Mouse (Mus musculus): Measurements from ENCODE around the gene Hnrnpa3. TPM values are rescaled to one million over a fixed set of nuclear protein-coding genes. Genes with fewer than 3 reads are reported as not detected.

The Hnrnpa3 gene
- polyA plus RNA-seq, 1 experiment from 2014 or later = 86.9 TPM

- WGBS (ENCODE audit: insufficient replicate concordance) = 77% methylated on average over 8 of the region's 8 CpGs
- H3K4me3 ChIP-seq (ENCODE audit: low read depth, low read length) = no peak overlapping the region
- H3K9ac ChIP-seq (replicated peaks) = no peak overlapping the region; the same call in 1 of the 2 replicates
- peak; percentile 93 for ATAC-seq
- H3K27me3 ChIP-seq (ENCODE audit: insufficient read depth, low read length) = no peaks in the 10 kb centered on the region
- H3K4me1 ChIP-seq (ENCODE audit: insufficient read depth) = peaks cover 6% of the 10 kb centered on the region; the same call in 1 of the 2 replicates
- H3K9me3 ChIP-seq (ENCODE audit: low read length) = no peaks in the 10 kb centered on the region
- no peaks in the 10 kb centered on the region for H3K36me3 ChIP-seq (replicated peaks; ENCODE audit: insufficient read depth, low read length)
- H3K27ac ChIP-seq (ENCODE audit: low read depth) = peak overlapping the region; percentile 81
- no peak overlapping the region for H3K4me2 ChIP-seq (ENCODE audit: low read depth, low read length)
- TF ChIP-seq EP300 (IDR thresholded peaks at IDR 0.05; ENCODE audit: low read depth) (peak; percentile 67; the same call in 1 of the 2 replicates), CTCF (IDR thresholded peaks at IDR 0.05; ENCODE audit: low read depth) (no peak)
- DNase-seq = peak; percentile 41
Measured at GRCm38 (mm10) chr2:75642795-75643550, 16.1 kb upstream of the Hnrnpa3 start.

- DNase-seq (no peak), ATAC-seq (no peak)
- Histone ChIP-seq H3K9me3 (ENCODE audit: low read length) (no peaks in the 10 kb centered on the region), H3K4me1 (ENCODE audit: insufficient read depth) (peaks cover 6% of the 10 kb centered on the region; the same call in 1 of the 2 replicates), H3K27me3 (ENCODE audit: insufficient read depth, low read length) (no peaks in the 10 kb centered on the region), H3K4me3 (ENCODE audit: low read depth, low read length) (no peak overlapping the region), H3K9ac (replicated peaks) (no peak overlapping the region), H3K4me2 (ENCODE audit: low read depth, low read length) (no peak overlapping the region), H3K27ac (ENCODE audit: low read depth) (peak overlapping the region; percentile 81), H3K36me3 (replicated peaks; ENCODE audit: insufficient read depth, low read length) (no peaks in the 10 kb centered on the region)
- 74% methylated on average over 6 of the region's 6 CpGs for WGBS (ENCODE audit: insufficient replicate concordance)
- TF ChIP-seq CTCF (IDR thresholded peaks at IDR 0.05; ENCODE audit: low read depth) (no peak), EP300 (IDR thresholded peaks at IDR 0.05; ENCODE audit: low read depth) (no peak)
Measured at GRCm38 (mm10) chr2:75643950-75644349, 15.1 kb upstream of the Hnrnpa3 start.

GRCm38 (mm10) chr2:75645251-75645650, 13.8 kb upstream of the Hnrnpa3 start:
- 86% methylated on average over 12 of the region's 12 CpGs for WGBS (ENCODE audit: insufficient replicate concordance)
- no peak for DNase-seq
- no peak overlapping the region for H3K4me2 ChIP-seq (ENCODE audit: low read depth, low read length)
- no peaks in the 10 kb centered on the region for H3K9me3 ChIP-seq (ENCODE audit: low read length)
- H3K27me3 ChIP-seq (ENCODE audit: insufficient read depth, low read length) = no peaks in the 10 kb centered on the region
- ATAC-seq = no peak
- no peak overlapping the region for H3K4me3 ChIP-seq (ENCODE audit: low read depth, low read length)
- H3K27ac ChIP-seq (ENCODE audit: low read depth) = no peak overlapping the region
- H3K36me3 ChIP-seq (replicated peaks; ENCODE audit: insufficient read depth, low read length) = no peaks in the 10 kb centered on the region
- TF ChIP-seq CTCF (IDR thresholded peaks at IDR 0.05; ENCODE audit: low read depth) (no peak), EP300 (IDR thresholded peaks at IDR 0.05; ENCODE audit: low read depth) (no peak)
- peaks cover 6% of the 10 kb centered on the region; the same call in 1 of the 2 replicates for H3K4me1 ChIP-seq (ENCODE audit: insufficient read depth)
- no peak overlapping the region for H3K9ac ChIP-seq (replicated peaks)

GRCm38 (mm10) chr2:75650437-75650836, 8.6 kb upstream of the Hnrnpa3 start:
- Histone ChIP-seq H3K4me3 (ENCODE audit: low read depth, low read length) (no peak overlapping the region), H3K9me3 (ENCODE audit: low read length) (no peaks in the 10 kb centered on the region), H3K4me1 (ENCODE audit: insufficient read depth) (no peaks in the 10 kb centered on the region), H3K9ac (replicated peaks) (no peak overlapping the region), H3K27me3 (ENCODE audit: insufficient read depth, low read length) (no peaks in the 10 kb centered on the region), H3K27ac (ENCODE audit: low read depth) (no peak overlapping the region), H3K36me3 (replicated peaks; ENCODE audit: insufficient read depth, low read length) (no peaks in the 10 kb centered on the region), H3K4me2 (ENCODE audit: low read depth, low read length) (no peak overlapping the region)
- DNase-seq (no peak), ATAC-seq (no peak)
- TF ChIP-seq CTCF (IDR thresholded peaks at IDR 0.05; ENCODE audit: low read depth) (no peak), EP300 (IDR thresholded peaks at IDR 0.05; ENCODE audit: low read depth) (no peak)
- 70% methylated on average over 1 of the region's 1 CpGs for WGBS (ENCODE audit: insufficient replicate concordance)

- DNase-seq (no peak), ATAC-seq (no peak)
- no peak overlapping the region for H3K4me2 ChIP-seq (ENCODE audit: low read depth, low read length)
- H3K4me3 ChIP-seq (ENCODE audit: low read depth, low read length) = no peak overlapping the region
- no peaks in the 10 kb centered on the region for H3K27me3 ChIP-seq (ENCODE audit: insufficient read depth, low read length)
- no peak overlapping the region for H3K27ac ChIP-seq (ENCODE audit: low read depth)
- TF ChIP-seq EP300 (IDR thresholded peaks at IDR 0.05; ENCODE audit: low read depth) (no peak), CTCF (IDR thresholded peaks at IDR 0.05; ENCODE audit: low read depth) (no peak)
- H3K36me3 ChIP-seq (replicated peaks; ENCODE audit: insufficient read depth, low read length) = no peaks in the 10 kb centered on the region
- H3K9me3 ChIP-seq (ENCODE audit: low read length) = no peaks in the 10 kb centered on the region
- no peak overlapping the region for H3K9ac ChIP-seq (replicated peaks)
- peaks cover 10% of the 10 kb centered on the region for H3K4me1 ChIP-seq (ENCODE audit: insufficient read depth)
Measured at GRCm38 (mm10) chr2:75653150-75653549, 5.9 kb upstream of the Hnrnpa3 start.

GRCm38 (mm10) chr2:75654679-75655078, 4.4 kb upstream of the Hnrnpa3 start:
- TF ChIP-seq EP300 (IDR thresholded peaks at IDR 0.05; ENCODE audit: low read depth) = no peak
- TF ChIP-seq CTCF (IDR thresholded peaks at IDR 0.05; ENCODE audit: low read depth) = no peak
- no peaks in the 10 kb centered on the region for H3K27me3 ChIP-seq (ENCODE audit: insufficient read depth, low read length)
- H3K4me3 ChIP-seq (ENCODE audit: low read depth, low read length) = no peak overlapping the region
- no peak for ATAC-seq
- 89% methylated on average over 1 of the region's 1 CpGs for WGBS (ENCODE audit: insufficient replicate concordance)
- H3K27ac ChIP-seq (ENCODE audit: low read depth) = no peak overlapping the region
- H3K4me1 ChIP-seq (ENCODE audit: insufficient read depth) = peaks cover 10% of the 10 kb centered on the region
- no peak overlapping the region for H3K4me2 ChIP-seq (ENCODE audit: low read depth, low read length)
- H3K36me3 ChIP-seq (replicated peaks; ENCODE audit: insufficient read depth, low read length) = no peaks in the 10 kb centered on the region
- no peak overlapping the region for H3K9ac ChIP-seq (replicated peaks)
- no peaks in the 10 kb centered on the region for H3K9me3 ChIP-seq (ENCODE audit: low read length)
- DNase-seq = no peak

Data from liver, postnatal 0 days (tissue).